In genomic region chr9:77918961-77919670, GRCm38 (mm10) we compare ENCODE assay signal across 10 mouse cellular contexts. TPM values are rescaled to one million over a fixed set of nuclear protein-coding genes. Genes with fewer than 3 reads are reported as not detected.
DNase-seq lines count a peak whose midpoint lies in the region; ATAC-seq and TF ChIP-seq lines count a peak whose summit lies in the region.
"Had no signal": no experiment of that assay in that cellular context is flagged by ENCODE, and none has a peak within 500 bp of the region (broad histone marks: within the 10 kb centered on the region; RNA-seq: fewer than 3 reads in every experiment).

No protein-coding gene starts in this region.

- no peaks in the 10 kb centered on the region for H3K27me3 ChIP-seq in heart, embryonic 13.5 days (replicated peaks)
- no peaks in the 10 kb centered on the region for H3K27me3 ChIP-seq in thymus, adult 2 months (ENCODE audit: control insufficient read depth, insufficient read depth, low read length)
- H3K27me3 ChIP-seq in liver, embryonic 11.5 days (replicated peaks; ENCODE audit: control insufficient read depth, insufficient read depth, low read length) = no peaks in the 10 kb centered on the region
- no peaks in the 10 kb centered on the region for H3K27me3 ChIP-seq in neural tube, embryonic 15.5 days (replicated peaks)

- no peaks in the 10 kb centered on the region; the same call in 1 of the 2 replicates for H3K36me3 ChIP-seq in heart, embryonic 13.5 days
- H3K36me3 ChIP-seq in thymus, adult 2 months (ENCODE audit: control insufficient read depth, insufficient read depth, low read length) = no peaks in the 10 kb centered on the region
- no peaks in the 10 kb centered on the region for H3K36me3 ChIP-seq in liver, embryonic 11.5 days (ENCODE audit: control insufficient read depth, insufficient read depth, low read length)
- no peaks in the 10 kb centered on the region for H3K36me3 ChIP-seq in neural tube, embryonic 15.5 days

- H3K27ac ChIP-seq in heart, embryonic 13.5 days (replicated peaks) = peak overlapping the region; percentile 22
- peak overlapping the region; percentile 36; the same call in 1 of the 2 replicates for H3K27ac ChIP-seq in thymus, adult 2 months (ENCODE audit: control insufficient read depth, insufficient read depth, low read length)
- no peak overlapping the region for H3K27ac ChIP-seq in liver, embryonic 11.5 days (ENCODE audit: low read depth, low read length)
- no peak overlapping the region for H3K27ac ChIP-seq in neural tube, embryonic 15.5 days (replicated peaks)

- H3K4me3 ChIP-seq in heart, embryonic 13.5 days = peak overlapping the region; percentile 93
- H3K4me3 ChIP-seq in thymus, adult 2 months (ENCODE audit: control insufficient read depth, insufficient read depth, low read length) = no peak overlapping the region
- no peak overlapping the region for H3K4me3 ChIP-seq in liver, embryonic 11.5 days (ENCODE audit: low read depth, low read length)
- H3K4me3 ChIP-seq in neural tube, embryonic 15.5 days (replicated peaks) = peak overlapping the region; percentile 96

- no peak for TF ChIP-seq POLR2A in thymus, adult 2 months (IDR thresholded peaks at IDR 0.05; ENCODE audit: control insufficient read depth, extremely low read depth, insufficient read depth, low read length, poor library complexity)

- DNase-seq in heart, adult 18-20 months = no peak
- no peak for DNase-seq in thymus, adult 2 months
- DNase-seq in thymus, postnatal 14 days = no peak
- DNase-seq in liver, embryonic 11.5 days (ENCODE audit: low spot score) = no peak
- no peak for DNase-seq in urinary bladder, adult 2 months (ENCODE audit: low spot score)
- DNase-seq in urinary bladder, postnatal 25 days (ENCODE audit: low spot score) = no peak
- DNase-seq: cerebellum, postnatal 36 days; gastrocnemius, postnatal 36 days had no signal

- no peak for ATAC-seq in heart, embryonic 13.5 days (ENCODE audit: extremely low read depth, insufficient number of reproducible peaks, low FRiP score, low TSS enrichment)
- no peak for ATAC-seq in liver, embryonic 11.5 days (replicated peaks; ENCODE audit: low FRiP score)
- no peak for ATAC-seq in neural tube, embryonic 15.5 days (ENCODE audit: low FRiP score)

- H3K9ac ChIP-seq in heart, embryonic 13.5 days = peak overlapping the region; percentile 90
- H3K9ac ChIP-seq in liver, embryonic 11.5 days (ENCODE audit: low read depth, low read length) = no peak overlapping the region
- H3K9ac ChIP-seq in neural tube, embryonic 15.5 days (replicated peaks) = peak overlapping the region; percentile 86; the same call in 1 of the 2 replicates

- H3K4me2 ChIP-seq in heart, embryonic 13.5 days = peak overlapping the region; percentile 90
- H3K4me2 ChIP-seq in liver, embryonic 11.5 days = peak overlapping the region; percentile 1; the same call in 1 of the 2 replicates
- H3K4me2 ChIP-seq in neural tube, embryonic 15.5 days = peak overlapping the region; percentile 86

- 68% methylated on average over 5 of the region's 5 CpGs for WGBS in heart, embryonic 13.5 days
- WGBS in thymus, adult 2 months = 23% methylated on average over 5 of the region's 5 CpGs
- 71% methylated on average over 5 of the region's 5 CpGs for WGBS in liver, embryonic 11.5 days
- WGBS in neural tube, embryonic 15.5 days = 72% methylated on average over 5 of the region's 5 CpGs

- TF ChIP-seq CTCF in thymus, adult 2 months (IDR thresholded peaks at IDR 0.05; ENCODE audit: borderline replicate concordance, control insufficient read depth, extremely low read depth, insufficient read depth, low read length, poor library complexity) = no peak

- H3K4me1 ChIP-seq in heart, embryonic 13.5 days = peaks cover 61% of the 10 kb centered on the region
- H3K4me1 ChIP-seq in thymus, adult 2 months (replicated peaks; ENCODE audit: control insufficient read depth, insufficient read depth, low read length) = peaks cover 30% of the 10 kb centered on the region
- peaks cover 8% of the 10 kb centered on the region for H3K4me1 ChIP-seq in liver, embryonic 11.5 days (replicated peaks; ENCODE audit: control insufficient read depth, insufficient read depth, low read length)
- peaks cover 34% of the 10 kb centered on the region for H3K4me1 ChIP-seq in neural tube, embryonic 15.5 days

- no peaks in the 10 kb centered on the region for H3K9me3 ChIP-seq in heart, embryonic 13.5 days
- H3K9me3 ChIP-seq in liver, embryonic 11.5 days (ENCODE audit: control insufficient read depth, low read length) = no peaks in the 10 kb centered on the region
- H3K9me3 ChIP-seq in neural tube, embryonic 15.5 days (replicated peaks) = no peaks in the 10 kb centered on the region

RNA-seq across cellular contexts. Expression of gene Elovl5, which starts 2.0 kb away (rescaled TPM):
- 65.2 and 69.6 TPM in 2 replicates for polyA plus RNA-seq in heart, embryonic 13.5 days (2015; fragmentation: Nextera tagmentation; extraction: Ambion mirVana)
- total RNA-seq in heart, adult 18-20 months (2021) = 10 to 100 TPM; 37.3 to 39.0 TPM
- polyA plus RNA-seq in thymus, adult 2 months (2012; rRNA removed) = 74.0 and 79.6 TPM in 2 replicates
- 54.1 and 56.0 TPM in 2 replicates for polyA plus RNA-seq in liver, embryonic 11.5 days (2014; fragmentation: Nextera tagmentation; extraction: Ambion mirVana)
- polyA plus RNA-seq in neural tube, embryonic 15.5 days (2015; fragmentation: Nextera tagmentation; extraction: Ambion mirVana) = 61.8 and 70.4 TPM in 2 replicates
- polyA plus RNA-seq in urinary bladder, adult 2 months (2012; rRNA removed) = 59.3 and 70.3 TPM in 2 replicates

Comparison
In these comparisons a context has a peak if more than half of its experiments do, and no peak if none do; other contexts are left out.
1. H3K27ac ChIP-seq: peak in heart, embryonic 13.5 days (single experiment) and thymus, adult 2 months (single experiment); none in liver, embryonic 11.5 days (single experiment) and neural tube, embryonic 15.5 days (single experiment).
2. H3K4me2 ChIP-seq: peak in every context shown above with its lines; median percentile 90 in heart, embryonic 13.5 days; 86 in neural tube, embryonic 15.5 days; 1 in liver, embryonic 11.5 days.
3. H3K4me3 ChIP-seq: peak in heart, embryonic 13.5 days (single experiment) and neural tube, embryonic 15.5 days (single experiment); none in thymus, adult 2 months (single experiment) and liver, embryonic 11.5 days (single experiment).